Mouse (Mus musculus) megakaryocyte progenitor cell, adult 5-6 weeks (primary cell): ENCODE data around the gene Irf1. TPM values are rescaled to one million over a fixed set of nuclear protein-coding genes. Genes with fewer than 3 reads are reported as not detected.

Experiments used
- ATAC-seq: replicated peaks from 2 replicates; pipeline ENCODE4 v1.8.0; 2016; ENCODE audit warnings: mild to moderate bottlenecking, moderate TSS enrichment, inconsistent platforms; ENCODE audit not compliant: poor library complexity
- total RNA-seq, 2 experiments: library from RNA; stranded (forward) in 1 of 2; stranded (reverse) in 1 of 2; fragments of 157-497, 149-512 nt in 1 of 2; fragments of 200-1000 nt in 1 of 2; gene quantifications; 2 replicates each; pipeline versions ENCODE4 v1.2.3 to v1.2.4; 2015 to 2017

Irf1 gene
- total RNA-seq, 2 experiments from 2014 or later, result 29.8 to 46.8 TPM

DNA sequence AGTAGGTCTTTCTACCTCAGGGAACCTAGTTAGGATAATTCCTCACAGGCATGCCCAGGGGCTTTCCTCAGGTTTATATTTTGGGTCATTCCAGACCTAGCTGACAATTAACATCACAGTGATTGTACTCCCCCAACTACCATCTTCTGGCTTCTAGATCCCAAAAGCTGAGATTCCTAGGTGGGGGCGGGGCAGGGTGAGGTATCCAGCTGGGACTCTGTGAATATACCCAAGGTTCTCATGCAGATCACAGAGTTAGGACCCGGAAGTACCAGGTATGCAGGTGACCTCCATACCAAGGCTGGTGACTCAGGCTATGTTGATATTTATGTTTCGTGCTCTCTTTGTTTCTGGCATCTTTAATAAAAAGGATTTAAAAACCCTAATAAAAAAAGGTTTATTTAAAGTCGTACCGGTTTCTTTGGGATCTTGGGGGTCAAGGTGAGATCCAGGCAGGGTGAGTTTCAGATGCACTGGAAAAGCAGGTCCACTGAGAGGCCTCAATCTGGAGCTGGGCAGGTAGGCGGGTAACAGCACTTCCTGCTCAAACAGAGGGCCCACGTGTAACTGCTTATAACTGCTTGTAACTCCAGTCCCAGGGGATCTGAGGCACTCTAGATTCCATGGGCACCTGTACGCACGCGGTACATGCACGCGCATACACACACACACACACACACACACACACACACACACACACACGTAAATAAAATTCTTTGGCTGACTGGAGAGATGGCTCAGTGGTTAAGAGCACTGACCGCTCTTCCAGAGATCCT lies 34.9 kb downstream of the Irf1 start:
- ATAC-seq, result no peak

DNA sequence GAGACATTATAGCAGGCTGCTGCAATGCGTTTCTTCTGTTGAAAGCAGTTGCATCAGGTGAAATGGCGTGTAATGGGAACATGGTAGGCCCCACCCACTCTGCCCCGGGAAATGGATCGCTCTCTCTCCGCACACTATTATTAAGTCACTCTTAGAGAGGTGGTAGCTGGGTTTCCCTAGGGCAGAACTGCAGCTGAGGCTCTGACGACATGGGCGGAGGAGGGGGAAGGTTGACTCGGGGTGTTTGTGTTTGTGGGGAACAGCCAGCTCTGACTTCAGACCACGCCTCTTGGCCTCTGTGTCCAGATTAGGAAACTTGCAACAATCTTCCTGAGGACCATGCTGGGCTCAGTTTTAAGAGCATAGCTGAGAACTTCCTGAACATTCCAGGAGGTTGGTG lies 36.0 kb downstream of the Irf1 start:
- ATAC-seq, result peak; percentile 81

DNA sequence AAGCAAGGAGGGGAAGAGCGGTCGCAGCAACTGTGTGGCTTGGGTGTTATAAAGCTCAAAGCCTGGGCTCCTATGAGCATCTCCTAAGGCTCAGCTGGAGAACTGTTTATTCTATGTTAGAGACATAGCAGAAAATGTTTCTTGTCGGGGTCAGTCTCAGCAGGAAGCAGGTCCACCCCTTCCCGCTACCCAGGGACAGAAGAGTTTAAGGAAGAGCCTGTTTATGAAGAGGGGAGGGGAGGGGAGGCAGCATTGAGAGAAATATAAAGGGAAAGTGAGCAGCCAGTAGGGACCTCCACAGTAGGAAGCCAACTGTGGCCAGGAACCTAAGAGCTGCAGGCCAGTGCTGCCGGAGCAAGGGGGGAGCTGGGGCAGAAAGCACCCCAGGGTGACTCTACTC lies 39.5 kb downstream of the Irf1 start:
- no peak for ATAC-seq

DNA sequence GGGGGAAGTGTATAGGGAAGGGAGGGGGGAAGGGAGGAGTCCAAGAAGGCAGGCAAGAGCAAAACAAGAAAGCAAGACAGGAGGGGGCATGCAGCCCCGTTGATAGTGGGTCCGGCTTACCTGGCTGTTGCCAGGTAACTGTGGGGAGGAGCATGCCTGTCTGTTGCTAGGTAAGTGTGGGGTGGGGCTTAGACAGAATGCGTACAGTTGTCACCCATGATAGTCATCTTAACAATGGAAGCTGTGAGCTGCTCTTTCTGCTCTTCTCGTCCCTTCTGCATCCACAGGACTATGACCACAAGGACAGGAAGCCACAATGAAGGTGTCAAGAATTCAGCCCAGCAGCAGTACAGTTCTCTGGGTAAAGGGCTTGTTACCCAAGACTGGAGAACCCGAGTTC lies 40.3 kb downstream of the Irf1 start:
- ATAC-seq, result no peak

DNA sequence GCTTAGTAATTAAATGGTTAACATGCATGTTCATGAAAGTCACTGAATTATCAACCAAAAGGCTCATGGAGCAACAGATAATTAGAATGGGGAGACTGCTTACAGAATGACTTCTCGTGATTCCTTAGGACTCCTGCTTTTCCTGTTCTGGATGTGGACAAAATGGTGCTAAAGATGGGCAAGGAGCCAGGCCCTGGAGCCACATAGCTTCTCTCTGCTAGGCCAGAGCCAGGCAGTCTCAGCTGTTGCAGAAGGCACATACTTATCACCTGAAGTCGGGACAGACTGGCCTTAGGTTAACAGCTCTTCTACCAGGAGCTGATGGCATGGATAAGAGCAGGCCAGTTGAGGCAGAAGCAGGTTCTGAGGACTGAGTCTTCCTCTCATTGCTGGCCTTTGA lies 40.9 kb downstream of the Irf1 start:
- no peak for ATAC-seq

DNA sequence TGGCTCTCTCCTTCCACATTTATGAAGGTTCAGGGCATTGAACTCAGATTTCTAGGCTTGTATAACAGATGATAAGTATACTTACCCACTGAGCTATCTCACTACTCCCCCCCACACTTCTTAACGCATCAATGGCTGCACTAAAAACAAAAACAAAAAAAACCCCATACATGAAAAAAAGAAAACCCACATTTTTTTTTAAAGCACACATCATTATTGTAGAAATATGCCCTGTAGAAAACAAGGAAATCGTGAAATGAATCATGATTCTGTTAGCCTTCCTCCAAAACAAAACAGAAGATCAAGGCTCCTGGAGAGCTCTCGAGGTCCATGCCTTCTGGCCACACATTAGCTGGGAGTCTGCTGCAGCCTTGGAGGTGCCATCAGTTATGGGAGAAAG lies 41.5 kb downstream of the Irf1 start:
- no peak for ATAC-seq

DNA sequence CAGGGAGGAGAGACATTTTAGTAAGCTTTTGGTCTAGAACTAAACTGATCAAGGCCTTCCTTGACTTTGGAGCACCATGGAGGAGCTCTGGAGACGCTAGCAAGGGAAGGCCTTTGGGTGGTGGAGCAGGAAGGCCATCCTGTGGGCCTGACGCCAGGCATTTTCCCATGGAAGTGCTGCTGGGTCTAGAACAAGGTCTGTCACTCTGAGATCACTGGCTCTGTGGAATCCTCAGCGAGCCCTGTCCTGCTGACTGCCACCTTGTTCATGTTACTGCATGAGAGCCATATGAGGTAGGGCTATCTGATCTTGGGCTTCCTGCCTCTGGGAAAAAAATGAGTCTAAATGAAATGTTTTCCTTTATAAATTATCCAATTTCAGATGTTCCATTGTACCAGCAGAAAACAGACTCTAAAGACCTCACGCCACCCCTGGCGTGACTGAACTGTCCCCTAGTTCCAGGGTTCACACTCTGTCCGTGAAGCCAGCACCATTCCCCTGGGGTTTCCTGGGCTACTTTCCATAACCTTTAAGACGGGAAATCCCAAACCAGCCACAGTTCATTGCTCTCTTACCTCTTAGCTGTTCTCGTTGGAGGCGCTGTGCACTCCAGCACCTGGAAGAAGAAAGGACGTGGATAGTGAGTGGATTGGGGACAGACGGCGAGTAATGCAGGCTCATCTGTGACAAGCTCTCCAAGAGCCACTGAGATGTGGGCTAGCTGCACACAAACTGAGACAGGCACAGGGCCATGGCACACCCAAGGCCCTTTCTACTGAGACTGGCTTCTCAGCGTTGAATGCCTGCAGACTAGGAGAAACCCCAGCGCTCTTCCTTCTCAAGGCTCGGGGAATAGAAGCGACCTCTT lies 43.4 kb downstream of the Irf1 start:
- no peak for ATAC-seq

DNA sequence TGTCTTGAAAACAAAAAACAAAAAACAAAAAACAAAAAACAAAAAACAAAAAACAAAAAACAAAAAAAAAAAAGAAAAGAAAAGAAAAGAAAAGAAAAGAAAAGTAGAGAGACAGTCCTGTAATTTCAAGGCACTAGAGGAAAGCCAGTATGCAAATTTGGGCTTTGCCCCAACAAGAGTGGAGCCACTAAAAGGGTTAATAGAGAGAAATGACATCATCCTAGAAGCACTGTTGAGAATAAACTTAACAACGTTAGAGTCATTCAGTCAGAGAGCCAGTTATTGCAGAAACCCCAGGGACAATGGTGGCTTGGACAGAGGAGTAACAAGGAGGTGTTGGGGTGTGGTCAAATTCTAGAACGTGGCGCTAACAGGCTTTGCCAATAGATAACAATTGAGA lies 45.0 kb downstream of the Irf1 start:
- no peak for ATAC-seq

DNA sequence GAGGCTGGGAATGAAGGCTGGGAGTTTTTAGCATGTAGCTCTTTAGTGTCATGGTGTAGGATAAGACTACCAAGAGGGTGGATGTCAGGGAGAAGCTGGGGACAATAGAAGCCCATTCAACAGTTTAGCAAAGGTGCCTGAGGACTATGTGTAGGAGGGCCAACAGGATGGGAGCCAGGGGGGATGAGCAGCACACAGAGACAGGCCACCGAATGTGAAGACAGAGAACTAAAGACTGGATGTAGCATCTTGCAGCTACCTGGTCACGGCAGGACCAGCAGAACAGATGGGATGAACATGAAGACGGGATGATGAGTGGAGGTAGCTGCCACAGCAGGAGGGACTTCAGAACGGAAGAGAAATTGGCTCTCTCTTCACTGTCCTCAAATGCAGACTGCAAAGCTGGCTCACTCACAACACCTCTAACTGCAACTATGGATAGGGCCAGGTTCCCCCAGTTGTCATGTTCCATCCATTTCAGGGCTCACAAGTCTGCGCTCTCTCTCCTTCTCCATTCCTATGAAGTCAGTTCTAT lies 47.1 kb downstream of the Irf1 start:
- no peak for ATAC-seq

DNA sequence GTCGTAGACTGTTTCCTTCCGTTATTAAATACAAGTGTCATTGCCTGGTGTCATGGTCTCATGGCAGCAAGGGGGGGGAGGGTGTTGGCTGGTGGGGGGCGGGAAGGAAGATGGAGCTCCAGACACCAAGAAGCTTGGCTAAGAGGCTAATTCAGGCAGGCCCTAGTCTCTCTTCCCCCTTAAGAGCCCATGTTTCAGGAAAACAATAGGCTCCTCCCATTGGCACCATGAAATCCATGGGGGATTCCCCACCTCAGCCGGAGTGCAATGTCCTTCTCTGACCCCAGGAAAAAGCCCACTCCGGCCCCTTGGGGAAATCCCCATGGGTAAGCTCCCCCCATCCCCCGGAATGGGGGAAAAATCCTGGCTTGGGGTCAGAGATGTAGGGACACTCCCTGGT lies 49.0 kb downstream of the Irf1 start:
- no peak for ATAC-seq

DNA sequence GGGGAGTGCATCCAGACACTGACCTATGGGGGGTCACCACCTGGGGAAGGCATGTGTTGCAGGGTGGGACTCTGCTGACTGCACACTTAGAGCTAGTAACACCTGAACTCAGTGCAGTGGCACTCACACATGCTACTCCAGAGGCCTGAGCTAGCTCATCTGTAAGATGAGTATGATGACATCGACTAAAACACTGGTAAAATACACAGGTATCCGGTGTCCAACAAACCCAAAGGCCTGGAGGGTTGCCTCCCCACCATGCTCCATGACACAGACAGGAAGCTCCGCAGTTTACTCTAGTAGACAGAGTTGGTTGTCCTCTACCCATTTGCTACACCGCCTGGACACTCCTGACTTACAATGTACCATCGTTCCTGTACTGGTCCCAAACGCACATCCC lies 49.7 kb downstream of the Irf1 start:
- no peak for ATAC-seq

DNA sequence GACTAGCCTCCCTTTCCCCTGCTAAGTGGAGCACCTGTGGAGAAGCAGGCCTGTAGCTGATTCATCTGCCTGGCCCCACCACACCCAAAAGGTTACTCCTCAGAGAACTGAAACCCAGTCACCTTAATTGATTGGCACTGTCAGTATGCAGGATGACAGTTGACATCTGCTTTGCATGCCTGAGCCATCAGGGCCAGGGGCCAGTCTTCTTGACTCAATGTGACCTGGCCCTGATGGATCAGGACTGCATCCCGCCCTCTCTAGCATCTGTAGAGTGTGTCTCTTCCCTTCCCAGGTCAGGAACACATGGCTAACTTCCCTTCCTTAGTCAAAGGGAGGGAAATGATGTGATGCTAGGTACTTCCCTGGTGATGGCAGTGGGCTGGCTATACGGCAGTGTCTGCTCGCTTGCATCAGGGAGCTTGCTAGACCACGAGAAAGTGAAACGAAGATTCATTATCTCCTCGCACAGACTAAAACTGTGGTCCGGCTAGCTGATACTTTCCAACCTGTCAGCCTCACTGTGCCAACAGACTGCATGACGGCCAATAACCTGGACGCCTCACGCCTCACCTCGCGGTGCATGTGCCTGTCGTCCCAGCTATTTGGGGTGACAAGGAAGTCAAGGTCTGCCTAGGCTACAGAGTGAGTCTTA lies 50.8 kb downstream of the Irf1 start:
- ATAC-seq, result peak; percentile 70

DNA sequence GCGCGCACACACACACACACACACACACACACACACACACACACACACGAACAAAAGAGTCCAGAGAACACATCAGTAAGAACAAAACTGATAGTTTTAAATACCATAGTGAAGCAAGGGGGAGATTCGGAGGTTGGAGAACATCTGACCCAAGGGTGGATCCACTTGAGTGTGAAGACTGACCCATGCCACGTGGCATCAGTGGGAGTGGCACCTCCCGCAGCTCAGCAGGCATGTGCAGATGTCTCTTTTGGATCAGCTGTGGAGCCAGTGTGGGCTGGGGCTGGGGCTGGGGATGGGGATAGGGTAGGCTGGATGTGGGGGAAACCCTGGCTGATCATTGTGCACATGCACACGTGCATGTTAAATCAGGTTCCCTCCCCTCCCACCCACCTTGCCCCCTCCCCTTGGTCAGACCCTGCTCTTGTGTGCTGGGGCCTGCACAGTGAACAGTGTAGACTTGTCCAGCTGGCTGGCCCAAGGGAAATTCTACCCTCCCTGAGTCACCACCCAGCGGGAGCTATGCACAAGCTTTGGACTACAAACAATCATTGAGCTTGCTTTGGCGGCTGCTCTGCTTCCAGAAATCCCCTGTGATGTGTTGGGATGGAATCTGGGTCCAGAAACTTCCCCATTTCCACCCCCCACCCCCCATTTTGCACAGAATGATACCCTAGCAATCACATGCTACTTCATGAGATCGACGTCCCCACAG lies 51.6 kb downstream of the Irf1 start:
- no peak for ATAC-seq

DNA sequence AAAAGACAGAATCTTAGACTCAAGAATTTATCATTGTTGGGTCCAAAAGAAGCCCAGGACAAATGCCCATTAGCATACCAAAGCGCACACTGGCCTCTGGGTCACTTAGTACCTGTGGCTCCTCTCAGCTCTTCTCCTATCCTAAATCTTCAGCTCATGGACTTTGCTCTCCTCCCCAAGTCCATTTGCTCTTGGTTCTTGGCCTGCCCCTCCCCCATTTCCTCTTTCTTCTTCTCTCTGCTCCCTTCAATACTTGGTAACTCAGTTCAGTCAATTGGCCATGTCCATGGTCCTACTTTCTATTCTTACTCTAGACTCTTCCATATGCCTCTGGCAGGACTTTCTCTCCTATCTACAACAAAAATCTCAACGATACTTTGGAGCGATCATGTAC lies 52.1 kb downstream of the Irf1 start:
- no peak for ATAC-seq

DNA sequence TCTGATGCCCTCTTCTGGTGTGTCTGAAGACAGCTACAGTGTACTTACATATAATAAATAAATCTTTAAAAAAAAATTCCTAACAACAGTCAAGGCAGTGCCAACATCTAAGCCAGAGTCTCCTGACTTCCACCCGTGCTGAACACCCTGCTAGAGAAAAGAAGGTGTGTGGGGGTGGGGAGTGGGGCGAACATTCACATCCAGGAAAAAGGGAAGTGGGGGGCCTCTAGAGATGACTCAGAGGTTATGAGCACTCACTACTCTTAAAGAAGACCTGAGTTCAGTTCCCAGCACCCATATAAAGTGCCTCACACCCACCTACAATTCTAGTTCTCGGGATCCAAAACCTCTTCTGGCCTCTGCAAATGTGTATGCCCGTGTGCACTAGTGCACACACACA lies 55.6 kb downstream of the Irf1 start:
- ATAC-seq, result no peak

Other genes with a start within 250 kb of the Irf1 start
- 3.9 TPM in 2 replicates for gene Kif3a, start 202.6 kb upstream of the Irf1 start, total RNA-seq (2015)
- gene Kif3a, start 202.6 kb upstream of the Irf1 start, total RNA-seq (2017), result 6.2 and 9.1 TPM in 2 replicates
- not detected in 2 replicates for gene Il4, start 151.3 kb upstream of the Irf1 start, total RNA-seq (2015)
- not detected in 2 replicates for gene Il4, start 151.3 kb upstream of the Irf1 start, total RNA-seq (2017)
- not detected in 2 replicates for gene Il13, start 135.3 kb upstream of the Irf1 start, total RNA-seq (2015)
- not detected in 2 replicates for gene Il13, start 135.3 kb upstream of the Irf1 start, total RNA-seq (2017)
- gene Rad50, start 62.7 kb upstream of the Irf1 start, total RNA-seq (2015), result 49.3 and 57.7 TPM in 2 replicates
- gene Rad50, start 62.7 kb upstream of the Irf1 start, total RNA-seq (2017), result 66.5 and 79.1 TPM in 2 replicates
- gene Il5, start 49.2 kb upstream of the Irf1 start, total RNA-seq (2015), result not detected in 2 replicates
- not detected in 2 replicates for gene Il5, start 49.2 kb upstream of the Irf1 start, total RNA-seq (2017)
- not detected in 2 replicates for gene Gm17334, start 3.2 kb downstream of the Irf1 start, total RNA-seq (2015)
- 0.37 TPM in 1 of 2 replicates, not detected in the other for gene Gm17334, start 3.2 kb downstream of the Irf1 start, total RNA-seq (2017)
- 0.93 and 2.4 TPM in 2 replicates for gene Gm12216, start 89.2 kb downstream of the Irf1 start, total RNA-seq (2015)
- 0.21 and 2.2 TPM in 2 replicates for gene Gm12216, start 89.2 kb downstream of the Irf1 start, total RNA-seq (2017)
- gene Slc22a5, start 121.6 kb downstream of the Irf1 start, total RNA-seq (2015), result 8.3 and 11.3 TPM in 2 replicates
- 8.0 and 12.7 TPM in 2 replicates for gene Slc22a5, start 121.6 kb downstream of the Irf1 start, total RNA-seq (2017)
- gene Slc22a21, start 210.3 kb downstream of the Irf1 start, total RNA-seq (2015), result 1.4 and 3.0 TPM in 2 replicates
- 0.71 and 2.3 TPM in 2 replicates for gene Slc22a21, start 210.3 kb downstream of the Irf1 start, total RNA-seq (2017)